Mouse (Mus musculus) heart, adult 2 months (tissue): ENCODE data around the gene Rab11fip4.

Experiments used
- CTCF ChIP-seq: fragments of 200-600 bp; IDR thresholded peaks from 2 replicates; pipeline ENCODE4 v1.8.1; 2022; ENCODE audit warnings: antibody characterized with exemption, mild to moderate bottlenecking, moderate library complexity
- POLR2A ChIP-seq: fragments of 200-500 bp; IDR thresholded peaks from 2 replicates; pipeline ENCODE4 v1.6.1; 2011; ENCODE audit warnings: mild to moderate bottlenecking, low read depth, low read length, control low read depth; ENCODE audit not compliant: insufficient read depth

GRCm38 (mm10) chr11:79681182-79681581 is 90.2 kb downstream of the Rab11fip4 start:
- TF ChIP-seq CTCF (no peak), POLR2A (no peak)
